Mouse (Mus musculus) forebrain, embryonic 11.5 days (tissue): ENCODE results near the gene Gm26727. TPM values are rescaled to one million over a fixed set of nuclear protein-coding genes. Genes with fewer than 3 reads are reported as not detected.
"Not testable (repeated sequence)": the region's sequence is repeated elsewhere in the genome, so short reads cannot be mapped to it uniquely, and the experiment has no call there.

Source experiments
- ATAC-seq: fragments of 200-750 bp; cut with Nextera tagmentation; replicated peaks from 2 replicates; pipeline ENCODE4 v1.8.0; 2017; ENCODE audit warnings: moderate TSS enrichment; ENCODE audit not compliant: low FRiP score
- DNase-seq: peaks from one replicate; pipeline ENCODE4 v3.0.0-alpha.2; 2017; ENCODE audit warnings: low spot score
- H3K27ac ChIP-seq: fragments of 300-500 bp; sonication (generic); 2 replicates; pipeline ENCODE4 v1.5.1; 2014; ENCODE audit warnings: low read depth, low read length
- H3K27me3 ChIP-seq: fragments of 300-500 bp; sonication (generic); 2 replicates; pipeline ENCODE4 v1.6.1; 2014; ENCODE audit warnings: mild to moderate bottlenecking, low read length, mixed read lengths; ENCODE audit not compliant: control insufficient read depth, insufficient read depth
- H3K36me3 ChIP-seq: fragments of 300-500 bp; sonication (generic); 2 replicates; pipeline ENCODE4 v1.6.1; 2014; ENCODE audit warnings: mild to moderate bottlenecking, low read length, moderate library complexity, mixed read lengths; ENCODE audit not compliant: control insufficient read depth, insufficient read depth
- H3K4me1 ChIP-seq: fragments of 300-500 bp; sonication (generic); replicated peaks from 2 replicates; pipeline ENCODE4 v1.6.1; 2014; ENCODE audit warnings: low read length, mixed read lengths; ENCODE audit not compliant: control insufficient read depth, insufficient read depth
- H3K4me2 ChIP-seq: fragments of 300-500 bp; sonication (generic); 2 replicates; pipeline ENCODE4 v1.6.1; 2014; ENCODE audit warnings: low read depth, mild to moderate bottlenecking, low read length, moderate library complexity, mixed read lengths; ENCODE audit not compliant: severe bottlenecking
- H3K4me3 ChIP-seq: fragments of 300-500 bp; sonication (generic); 2 replicates; pipeline ENCODE4 v1.5.1; 2014; ENCODE audit warnings: low read depth, low read length
- H3K9ac ChIP-seq: fragments of 300-500 bp; sonication (generic); 2 replicates; pipeline ENCODE4 v1.6.1; 2014; ENCODE audit warnings: low read length
- H3K9me3 ChIP-seq: fragments of 300-500 bp; sonication (generic); 2 replicates; pipeline ENCODE4 v1.6.1; 2016; ENCODE audit warnings: low read length, mixed read lengths; ENCODE audit not compliant: control insufficient read depth
- WGBS: fragments of 180-500 bp; shearing (Covaris S2); extraction: QIAGEN DNeasy Blood & Tissue Kit; methylation state at CpG from one replicate; pipeline ENCODE4 v1.1.7; 2014; 5-methylcytosine and 5-hydroxymethylcytosine counted together
- polyA plus RNA-seq: library from polyadenylated mRNA; unstranded; fragments of >200 nt; fragmentation: Nextera tagmentation; extraction: Ambion mirVana; gene quantifications from 2 replicates; pipeline ENCODE4 v1.2.1, GENCODE M21; 2014

Gene Gm26727
- polyA plus RNA-seq = not detected in 2 replicates

DNA sequence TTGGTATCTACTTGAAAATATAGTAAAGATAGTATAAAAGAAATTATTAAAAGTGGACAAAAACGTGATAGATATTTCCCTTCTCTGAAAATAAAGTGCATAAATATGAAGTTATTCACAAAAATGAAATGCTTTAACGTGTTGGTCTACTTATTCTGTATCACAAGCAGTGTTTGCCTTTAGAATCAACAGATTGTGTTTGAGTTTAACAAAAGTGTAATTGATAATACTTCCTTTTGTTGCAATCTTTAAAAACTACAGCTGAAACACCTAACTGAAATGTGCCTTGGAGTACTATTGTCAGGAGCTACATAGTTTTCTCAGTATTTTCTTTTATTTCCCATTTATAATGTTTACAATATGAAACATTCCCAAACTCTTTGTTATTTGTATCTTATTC lies at the start of gene Gm26727:
Gene Gm26727, minus strand, starts transcription at position 101 of the 400 bp plus-strand sequence.
- Histone ChIP-seq H3K36me3 (no peaks in the 10 kb centered on the region), H3K9me3 (no peaks in the 10 kb centered on the region), H3K4me1 (no peaks in the 10 kb centered on the region), H3K27ac (no peak within 1 kb of the TSS), H3K27me3 (no peaks in the 10 kb centered on the region), H3K9ac (no peak within 1 kb of the TSS), H3K4me2 (no peak within 1 kb of the TSS), H3K4me3 (no peak within 1 kb of the TSS)
- 57% methylated on average over 2 of the region's 2 CpGs for WGBS
- ATAC-seq (no peak), DNase-seq (no peak)

GRCm38 (mm10) chr2:67481051-67481450 lies 48.1 kb upstream of the Gm26727 start:
- Histone ChIP-seq H3K27me3 (no peaks in the 10 kb centered on the region), H3K4me3 (no peak overlapping the region), H3K4me2 (no peak overlapping the region), H3K36me3 (no peaks in the 10 kb centered on the region), H3K27ac (no peak overlapping the region), H3K4me1 (no peaks in the 10 kb centered on the region), H3K9me3 (no peaks in the 10 kb centered on the region), H3K9ac (no peak overlapping the region)
- no peak for DNase-seq
- no peak for ATAC-seq
- 70% methylated on average over 3 of the region's 3 CpGs for WGBS

DNA sequence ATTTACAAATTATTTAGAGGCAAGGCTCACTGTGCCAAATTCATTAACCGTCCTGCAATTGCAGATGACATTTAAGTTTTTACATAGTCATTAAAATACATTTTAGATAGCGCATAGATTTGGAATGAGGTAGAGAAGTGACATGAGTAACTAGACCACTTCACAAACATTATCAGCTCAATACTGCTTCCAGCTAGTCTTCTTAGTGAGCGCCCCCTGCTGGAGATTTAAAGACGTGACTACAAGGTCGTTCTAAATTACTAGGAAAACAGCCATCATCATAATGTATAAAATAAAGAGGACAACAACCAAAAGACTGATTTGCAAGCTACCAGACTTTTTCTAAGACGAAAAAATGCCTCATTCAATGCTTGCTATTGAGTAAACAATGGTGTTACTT lies 44.8 kb upstream of the Gm26727 start:
- Histone ChIP-seq H3K4me3 (no peak overlapping the region), H3K27ac (no peak overlapping the region), H3K27me3 (no peaks in the 10 kb centered on the region), H3K4me2 (no peak overlapping the region), H3K4me1 (no peaks in the 10 kb centered on the region), H3K9me3 (no peaks in the 10 kb centered on the region), H3K9ac (no peak overlapping the region), H3K36me3 (no peaks in the 10 kb centered on the region)
- peak; percentile 51; the same call in 1 of the 2 replicates for ATAC-seq
- 17% methylated on average over 6 of the region's 6 CpGs for WGBS
- DNase-seq = peak; percentile 57

- 88% methylated on average over 5 of the region's 5 CpGs for WGBS
- H3K27me3 ChIP-seq, DNase-seq, H3K4me1 ChIP-seq, H3K4me3 ChIP-seq, H3K9ac ChIP-seq, H3K36me3 ChIP-seq, ATAC-seq, H3K27ac ChIP-seq, H3K4me2 ChIP-seq, H3K9me3 ChIP-seq: not testable (repeated sequence)
These were observed 37.0 kb upstream of the Gm26727 start for GRCm38 (mm10) chr2:67470030-67470429.

DNA sequence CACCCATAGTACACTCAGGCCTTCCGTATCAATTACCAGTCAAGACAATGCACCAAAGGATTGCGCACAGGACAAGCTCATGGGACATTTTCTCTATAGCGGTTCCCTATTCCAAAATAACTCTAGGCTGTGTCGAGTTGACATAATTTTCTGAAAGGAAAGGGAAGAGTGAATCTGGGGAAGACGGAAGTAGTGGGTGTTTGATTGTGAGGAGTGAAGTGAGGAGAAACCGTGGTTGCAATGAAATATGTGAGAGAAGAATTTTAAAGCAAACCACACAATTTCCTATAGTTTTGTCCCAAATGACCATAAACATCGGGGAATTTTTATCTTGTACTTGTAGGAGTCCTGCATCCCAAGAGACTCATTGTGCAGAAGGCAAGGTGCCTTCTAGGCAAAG lies 34.1 kb upstream of the Gm26727 start:
- no peak for ATAC-seq
- Histone ChIP-seq H3K4me2 (no peak overlapping the region), H3K27me3 (no peaks in the 10 kb centered on the region), H3K9ac (no peak overlapping the region), H3K36me3 (no peaks in the 10 kb centered on the region), H3K4me1 (no peaks in the 10 kb centered on the region), H3K27ac (no peak overlapping the region), H3K4me3 (no peak overlapping the region), H3K9me3 (no peaks in the 10 kb centered on the region)
- DNase-seq = no peak
- 87% methylated on average over 7 of the region's 7 CpGs for WGBS

DNA sequence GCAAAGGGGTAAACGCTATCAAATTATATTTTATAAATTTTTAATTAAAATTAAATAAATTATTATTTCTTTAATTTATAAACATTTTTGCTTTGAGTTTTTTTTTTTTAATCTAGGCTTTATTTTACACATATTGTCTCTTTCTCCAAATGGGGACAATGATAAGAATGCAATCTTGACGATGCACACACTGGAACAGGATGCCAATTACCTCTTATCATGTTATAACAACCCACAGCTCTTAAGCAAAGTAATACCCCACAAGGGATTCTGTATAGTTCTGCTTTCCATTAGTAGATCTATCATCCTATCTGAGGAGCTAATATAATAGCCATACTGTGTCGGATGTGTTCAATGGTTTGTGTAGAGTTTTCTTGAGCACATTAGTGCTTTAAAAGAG lies 27.9 kb upstream of the Gm26727 start:
- Histone ChIP-seq H3K27ac (no peak overlapping the region), H3K36me3 (no peaks in the 10 kb centered on the region), H3K4me1 (no peaks in the 10 kb centered on the region), H3K27me3 (no peaks in the 10 kb centered on the region), H3K4me2 (no peak overlapping the region), H3K9ac (no peak overlapping the region), H3K4me3 (no peak overlapping the region), H3K9me3 (no peaks in the 10 kb centered on the region)
- DNase-seq (no peak), ATAC-seq (no peak)
- 89% methylated on average over 3 of the region's 3 CpGs for WGBS

- Histone ChIP-seq H3K36me3 (no peaks in the 10 kb centered on the region), H3K4me2 (no peak overlapping the region), H3K4me1 (no peaks in the 10 kb centered on the region), H3K27me3 (no peaks in the 10 kb centered on the region), H3K27ac (no peak overlapping the region), H3K4me3 (no peak overlapping the region), H3K9ac (no peak overlapping the region), H3K9me3 (no peaks in the 10 kb centered on the region)
- ATAC-seq (no peak), DNase-seq (no peak)
- 80% methylated on average over 12 of the region's 12 CpGs for WGBS
These were observed 14.2 kb upstream of the Gm26727 start for GRCm38 (mm10) chr2:67447206-67447605.

DNA sequence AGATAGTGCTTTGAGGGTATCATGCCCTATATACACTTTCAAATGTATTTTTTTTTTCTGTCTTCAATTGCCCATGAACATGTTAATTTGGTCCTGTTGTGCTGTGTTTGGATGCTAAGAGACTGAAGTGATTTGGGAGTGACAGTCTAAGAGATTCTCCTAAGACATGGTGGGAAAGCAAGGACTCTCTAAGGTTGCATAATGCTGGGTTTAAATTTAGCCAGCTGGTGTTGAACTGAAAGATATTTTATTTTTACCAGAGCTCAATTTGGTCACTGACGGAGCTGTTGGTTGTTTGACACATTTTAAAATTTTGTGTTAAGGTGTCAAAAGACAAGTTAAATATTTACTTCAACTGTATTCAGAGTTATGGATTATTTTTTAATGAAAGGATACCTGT lies 13.8 kb upstream of the Gm26727 start:
- H3K27ac ChIP-seq = no peak overlapping the region
- no peak overlapping the region for H3K4me3 ChIP-seq
- ATAC-seq (no peak), DNase-seq (no peak)
- no peak overlapping the region for H3K9ac ChIP-seq
- no peak overlapping the region for H3K4me2 ChIP-seq
- WGBS = 83% methylated on average over 1 of the region's 1 CpGs
- no peaks in the 10 kb centered on the region for H3K36me3 ChIP-seq
- no peaks in the 10 kb centered on the region for H3K4me1 ChIP-seq
- H3K9me3 ChIP-seq = no peaks in the 10 kb centered on the region
- H3K27me3 ChIP-seq = no peaks in the 10 kb centered on the region

DNA sequence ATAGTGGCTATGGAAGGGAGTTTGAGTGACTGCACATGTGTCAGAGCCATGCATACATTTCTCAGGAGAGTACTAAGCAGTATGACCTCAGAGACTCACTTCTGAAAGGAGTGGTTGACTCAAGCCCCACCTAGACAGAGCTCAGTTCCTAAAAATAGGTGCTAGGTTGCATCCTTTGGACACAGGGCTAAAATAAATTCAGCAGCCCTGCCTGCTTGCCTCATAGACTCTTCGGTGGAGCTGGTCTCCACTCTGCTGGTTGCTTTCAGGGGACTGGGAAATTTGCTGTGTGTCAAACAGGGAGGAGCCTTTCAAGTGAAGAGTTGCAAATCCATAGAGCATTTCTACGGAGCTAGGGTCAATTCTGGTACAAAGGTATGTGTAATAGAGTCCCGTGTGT lies 12.8 kb upstream of the Gm26727 start, which contains the start of gene Xirp2:
Gene Xirp2, plus strand, starts transcription at position 223 of the 400 bp plus-strand sequence.
- Histone ChIP-seq H3K4me3 (no peak within 1 kb of the TSS), H3K27ac (no peak within 1 kb of the TSS), H3K9ac (no peak within 1 kb of the TSS), H3K27me3 (no peaks in the 10 kb centered on the region), H3K4me1 (no peaks in the 10 kb centered on the region), H3K4me2 (no peak within 1 kb of the TSS), H3K36me3 (no peaks in the 10 kb centered on the region), H3K9me3 (no peaks in the 10 kb centered on the region)
- WGBS = 83% methylated on average over 3 of the region's 3 CpGs
- ATAC-seq (no peak), DNase-seq (no peak)
